Mouse (Mus musculus) forebrain, embryonic 14.5 days (tissue): ENCODE measurements at regions not wholly inside any gene's neighbourhood (a gene's known extent, or its start where the extent isn't known, plus 50 kb on each side); places are given as distances from the start of the nearest gene placed in this dataset.

Experiments used
- ATAC-seq: fragments of 200-750 bp; cut with Nextera tagmentation; 2 replicates; pipeline ENCODE4 v1.8.0; 2017; ENCODE audit warnings: mild to moderate bottlenecking, moderate library complexity
- DNase-seq: peaks from one replicate; pipeline ENCODE4 v3.0.0-alpha.2; 2015; ENCODE audit warnings: low spot score
- H3K27ac ChIP-seq: fragments of 300-500 bp; sonication (generic); 2 replicates; pipeline ENCODE4 v1.5.1; 2014; ENCODE audit warnings: low read depth, mild to moderate bottlenecking, control low read depth, low read length, moderate library complexity
- H3K27me3 ChIP-seq: fragments of 300-500 bp; sonication (generic); replicated peaks from 2 replicates; pipeline ENCODE4 v1.6.1; 2014; ENCODE audit warnings: low read length, control low read depth, mixed read lengths; ENCODE audit not compliant: control insufficient read depth, insufficient read depth
- H3K36me3 ChIP-seq: fragments of 300-500 bp; sonication (generic); 2 replicates; pipeline ENCODE4 v1.6.1; 2014; ENCODE audit warnings: low read length, control low read depth; ENCODE audit not compliant: control insufficient read depth, insufficient read depth
- H3K4me1 ChIP-seq: fragments of 300-500 bp; sonication (generic); 2 replicates; pipeline ENCODE4 v1.6.1; 2014; ENCODE audit warnings: antibody characterized with exemption, low read length, control low read depth; ENCODE audit not compliant: control insufficient read depth, insufficient read depth
- H3K4me2 ChIP-seq: fragments of 300-500 bp; sonication (generic); 2 replicates; pipeline ENCODE4 v1.6.1; 2014; ENCODE audit warnings: mild to moderate bottlenecking, control low read depth, low read length
- H3K4me3 ChIP-seq: fragments of 300-500 bp; sonication (generic); 2 replicates; pipeline ENCODE4 v1.5.1; 2014; ENCODE audit warnings: low read depth, low read length, control low read depth
- H3K9ac ChIP-seq: fragments of 300-500 bp; sonication (generic); 2 replicates; pipeline ENCODE4 v1.6.1; 2014; ENCODE audit warnings: mild to moderate bottlenecking, low read length, control low read depth, moderate library complexity
- H3K9me3 ChIP-seq: fragments of 300-500 bp; sonication (generic); replicated peaks from 2 replicates; pipeline ENCODE4 v1.6.1; 2016; ENCODE audit warnings: low read length, control low read depth, mixed read lengths; ENCODE audit not compliant: control insufficient read depth
- WGBS: fragments of 180-500 bp; shearing (Covaris S2); extraction: QIAGEN DNeasy Blood & Tissue Kit; methylation state at CpG from one replicate; pipeline ENCODE4 v1.1.7; 2014; 5-methylcytosine and 5-hydroxymethylcytosine counted together

- ATAC-seq = no peak
- no peaks in the 10 kb centered on the region for H3K9me3 ChIP-seq
- no peak overlapping the region for H3K4me3 ChIP-seq
- WGBS = 73% methylated on average over 1 of the region's 1 CpGs
- no peak overlapping the region for H3K9ac ChIP-seq
- no peak for DNase-seq
- no peaks in the 10 kb centered on the region for H3K27me3 ChIP-seq
- no peaks in the 10 kb centered on the region for H3K36me3 ChIP-seq
- no peak overlapping the region for H3K4me2 ChIP-seq
- H3K27ac ChIP-seq = no peak overlapping the region
- H3K4me1 ChIP-seq = no peaks in the 10 kb centered on the region
Measured at GRCm38 (mm10) chr15:62325451-62326290, 1402.9 kb upstream of the A1bg start.

- Histone ChIP-seq H3K27me3 (no peaks in the 10 kb centered on the region), H3K9ac (no peak overlapping the region), H3K36me3 (no peaks in the 10 kb centered on the region), H3K4me1 (no peaks in the 10 kb centered on the region), H3K27ac (no peak overlapping the region), H3K4me2 (no peak overlapping the region), H3K4me3 (no peak overlapping the region), H3K9me3 (no peaks in the 10 kb centered on the region)
- DNase-seq (no peak), ATAC-seq (no peak)
- WGBS = 86% methylated on average over 5 of the region's 5 CpGs
Measured at GRCm38 (mm10) chr15:62320966-62321365, 1398.2 kb upstream of the A1bg start.

- WGBS = 31% methylated on average over 2 of the region's 2 CpGs
- no peaks in the 10 kb centered on the region for H3K36me3 ChIP-seq
- H3K27ac ChIP-seq = no peak overlapping the region
- no peak overlapping the region for H3K4me3 ChIP-seq
- no peaks in the 10 kb centered on the region; the same call in 1 of the 2 replicates for H3K4me1 ChIP-seq
- ATAC-seq = no peak; the same call in 1 of the 2 replicates
- no peak overlapping the region for H3K9ac ChIP-seq
- no peaks in the 10 kb centered on the region for H3K9me3 ChIP-seq
- peak; percentile 22 for DNase-seq
- H3K27me3 ChIP-seq = no peaks in the 10 kb centered on the region
- no peak overlapping the region for H3K4me2 ChIP-seq
Measured at GRCm38 (mm10) chr15:62314449-62314848, 1391.6 kb upstream of the A1bg start.

GRCm38 (mm10) chr15:62302233-62302632, 1379.4 kb upstream of the A1bg start:
- no peak for ATAC-seq
- no peaks in the 10 kb centered on the region for H3K27me3 ChIP-seq
- no peak overlapping the region for H3K9ac ChIP-seq
- H3K4me3 ChIP-seq = no peak overlapping the region
- H3K9me3 ChIP-seq = no peaks in the 10 kb centered on the region
- no peak overlapping the region for H3K4me2 ChIP-seq
- no peaks in the 10 kb centered on the region for H3K36me3 ChIP-seq
- no peaks in the 10 kb centered on the region for H3K4me1 ChIP-seq
- H3K27ac ChIP-seq = no peak overlapping the region
- DNase-seq = no peak
- 93% methylated on average over 3 of the region's 3 CpGs for WGBS

- Histone ChIP-seq H3K27me3 (no peaks in the 10 kb centered on the region), H3K4me2 (no peak overlapping the region), H3K9ac (no peak overlapping the region), H3K4me3 (no peak overlapping the region), H3K9me3 (no peaks in the 10 kb centered on the region), H3K4me1 (no peaks in the 10 kb centered on the region), H3K36me3 (no peaks in the 10 kb centered on the region), H3K27ac (no peak overlapping the region)
- no peak for ATAC-seq
- whole genome bisulfite sequencing = 93% methylated on average over 3 of the region's 3 CpGs
- no peak for DNase-seq
Measured at GRCm38 (mm10) chr15:62301567-62301966, 1378.8 kb upstream of the A1bg start.

GRCm38 (mm10) chr15:62297138-62297537, 1374.3 kb upstream of the A1bg start:
- H3K27ac ChIP-seq = no peak overlapping the region
- H3K36me3 ChIP-seq = no peaks in the 10 kb centered on the region
- no peak for ATAC-seq
- H3K4me3 ChIP-seq = no peak overlapping the region
- 93% methylated on average over 5 of the region's 5 CpGs for WGBS
- no peaks in the 10 kb centered on the region for H3K27me3 ChIP-seq
- no peak overlapping the region for H3K4me2 ChIP-seq
- no peak for DNase-seq
- no peaks in the 10 kb centered on the region for H3K9me3 ChIP-seq
- H3K4me1 ChIP-seq = no peaks in the 10 kb centered on the region
- no peak overlapping the region for H3K9ac ChIP-seq

- H3K4me3 ChIP-seq = no peak overlapping the region
- no peaks in the 10 kb centered on the region for H3K36me3 ChIP-seq
- WGBS = 31% methylated on average over 8 of the region's 8 CpGs
- H3K27me3 ChIP-seq = no peaks in the 10 kb centered on the region
- no peaks in the 10 kb centered on the region for H3K4me1 ChIP-seq
- no peak overlapping the region for H3K27ac ChIP-seq
- H3K9ac ChIP-seq = no peak overlapping the region
- H3K9me3 ChIP-seq = no peaks in the 10 kb centered on the region
- peak; percentile 39 for DNase-seq
- ATAC-seq = peak; percentile 65; the same call in 1 of the 2 replicates
- H3K4me2 ChIP-seq = no peak overlapping the region
Measured at GRCm38 (mm10) chr15:62295233-62295927, 1372.6 kb upstream of the A1bg start.

GRCm38 (mm10) chr15:62294786-62295185, 1372.0 kb upstream of the A1bg start:
- Histone ChIP-seq H3K4me1 (no peaks in the 10 kb centered on the region), H3K9me3 (no peaks in the 10 kb centered on the region), H3K27me3 (no peaks in the 10 kb centered on the region), H3K4me3 (no peak overlapping the region), H3K4me2 (no peak overlapping the region), H3K36me3 (no peaks in the 10 kb centered on the region), H3K27ac (no peak overlapping the region), H3K9ac (no peak overlapping the region)
- ATAC-seq (no peak), DNase-seq (no peak)
- WGBS = 55% methylated on average over 3 of the region's 3 CpGs

- Histone ChIP-seq H3K36me3 (no peaks in the 10 kb centered on the region), H3K27ac (no peak overlapping the region), H3K9me3 (no peaks in the 10 kb centered on the region), H3K4me1 (no peaks in the 10 kb centered on the region), H3K4me3 (no peak overlapping the region), H3K4me2 (no peak overlapping the region), H3K9ac (no peak overlapping the region), H3K27me3 (no peaks in the 10 kb centered on the region)
- DNase-seq = no peak
- 87% methylated on average over 3 of the region's 3 CpGs for WGBS
- no peak for ATAC-seq
Measured at GRCm38 (mm10) chr15:62292876-62293275, 1370.1 kb upstream of the A1bg start.
